Mouse (Mus musculus) cerebellum, postnatal 10 days (tissue): ENCODE measurements around the gene Dusp5.
A peak's percentile ranks its signal among the peaks of the same experiment; 100 is the strongest.
"Not testable (repeated sequence)": the region's sequence is repeated elsewhere in the genome, so short reads cannot be mapped to it uniquely, and the experiment has no call there.

Experiments used
- DNase-seq, 2 experiments: peaks; one replicate each; pipeline ENCODE4 v3.0.0; 2021; ENCODE audit warnings: mixed read lengths in 2 of 2

Dusp5 gene

GRCm38 (mm10) chr19:53528752-53529454 lies at the start of gene Dusp5:
Dusp5 (plus strand) TSS chr19:53529109.
- DNase-seq, result peak; percentile 99 to 100

GRCm38 (mm10) chr19:53479590-53479989 lies 49.3 kb upstream of the Dusp5 start:
- DNase-seq, result no peak

GRCm38 (mm10) chr19:53482093-53482492 lies 46.8 kb upstream of the Dusp5 start:
- DNase-seq, result no peak

GRCm38 (mm10) chr19:53482527-53482926 lies 46.4 kb upstream of the Dusp5 start:
- DNase-seq, result no peak

- no peak for DNase-seq
Observed at GRCm38 (mm10) chr19:53483984-53484383, 44.9 kb upstream of the Dusp5 start.

- DNase-seq, result no peak
Observed at GRCm38 (mm10) chr19:53484918-53485317, 44.0 kb upstream of the Dusp5 start.

GRCm38 (mm10) chr19:53489187-53489586 lies 39.7 kb upstream of the Dusp5 start:
- peak; percentile 53 to 55 for DNase-seq

GRCm38 (mm10) chr19:53489910-53490309 lies 39.0 kb upstream of the Dusp5 start:
- DNase-seq, result peak; percentile 61 to 65

- DNase-seq, result no peak
Observed at GRCm38 (mm10) chr19:53490898-53491297, 38.0 kb upstream of the Dusp5 start.

GRCm38 (mm10) chr19:53492528-53492927 lies 36.4 kb upstream of the Dusp5 start:
- no peak for DNase-seq

GRCm38 (mm10) chr19:53493866-53494265 lies 35.0 kb upstream of the Dusp5 start:
- no peak for DNase-seq

- DNase-seq, result no peak
Observed at GRCm38 (mm10) chr19:53497910-53498309, 31.0 kb upstream of the Dusp5 start.

- DNase-seq, result peak in 1 of 2 experiments; percentile 46
Observed at GRCm38 (mm10) chr19:53499049-53499448, 29.9 kb upstream of the Dusp5 start.

- DNase-seq, result peak; percentile 57 to 62
Observed at GRCm38 (mm10) chr19:53499451-53499940, 29.4 kb upstream of the Dusp5 start.

- DNase-seq, result peak; percentile 95 to 96
Observed at GRCm38 (mm10) chr19:53500298-53501006, 28.5 kb upstream of the Dusp5 start.

GRCm38 (mm10) chr19:53501239-53501638 lies 27.7 kb upstream of the Dusp5 start:
- DNase-seq, result not testable (repeated sequence)

- peak in 1 of 2 experiments; percentile 51 for DNase-seq
Observed at GRCm38 (mm10) chr19:53501765-53502164, 27.1 kb upstream of the Dusp5 start.

GRCm38 (mm10) chr19:53502891-53503371 lies 26.0 kb upstream of the Dusp5 start:
- DNase-seq, result peak; percentile 67 to 74

- DNase-seq, result no peak
Observed at GRCm38 (mm10) chr19:53504181-53504580, 24.7 kb upstream of the Dusp5 start.

GRCm38 (mm10) chr19:53505728-53506127 lies 23.2 kb upstream of the Dusp5 start:
- DNase-seq, result no peak

GRCm38 (mm10) chr19:53507497-53507896 lies 21.4 kb upstream of the Dusp5 start:
- no peak for DNase-seq

- DNase-seq, result no peak
Observed at GRCm38 (mm10) chr19:53511244-53511934, 17.5 kb upstream of the Dusp5 start.
